Mouse (Mus musculus): ENCODE measurements around the gene Tomm20l.

Tomm20l gene

DNA sequence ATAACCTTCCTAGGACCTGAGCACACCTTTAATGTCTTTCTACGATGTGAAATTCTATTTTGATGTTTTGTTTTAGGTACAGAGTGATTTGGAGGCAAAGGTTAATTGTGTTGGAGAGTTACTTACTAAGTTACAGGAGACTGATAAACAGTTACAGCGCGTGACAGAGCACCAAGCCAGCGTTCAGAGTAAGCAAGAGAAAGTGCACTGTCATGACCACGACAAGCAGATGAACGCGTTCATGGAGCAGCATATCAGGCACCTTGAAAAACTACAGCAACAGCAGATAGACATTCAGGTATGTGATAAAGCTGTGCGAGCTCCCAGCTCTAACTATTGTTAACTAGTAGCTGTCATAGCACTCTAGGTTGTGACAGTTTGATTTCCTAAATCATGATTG is 38.9 kb downstream of the Tomm20l start:
- in situ Hi-C loops (cut with MboI; ENCODE audit: low sequenced_read_pairs) = no loop called here

DNA sequence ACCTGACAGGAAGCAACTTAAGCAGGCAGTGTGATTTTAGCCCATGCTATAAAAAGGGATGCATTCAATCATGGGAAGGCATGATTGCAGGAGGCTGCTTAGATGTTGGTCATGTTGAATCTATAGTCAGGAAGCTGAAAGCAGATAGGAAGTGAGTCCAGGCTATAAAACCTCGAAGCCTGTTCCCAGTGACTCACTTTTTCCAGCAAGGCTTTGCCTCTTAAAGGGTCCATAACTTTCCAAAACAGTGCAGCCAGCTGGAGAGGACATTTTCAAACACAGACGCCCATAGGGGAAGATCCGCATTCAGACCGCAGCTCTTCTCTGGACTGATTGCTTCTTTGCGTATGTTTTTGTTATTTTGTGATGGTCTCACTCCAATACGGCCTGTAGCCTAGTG is 43.8 kb downstream of the Tomm20l start:
- in situ Hi-C loops (cut with MboI; ENCODE audit: low sequenced_read_pairs) = no loop called here

DNA sequence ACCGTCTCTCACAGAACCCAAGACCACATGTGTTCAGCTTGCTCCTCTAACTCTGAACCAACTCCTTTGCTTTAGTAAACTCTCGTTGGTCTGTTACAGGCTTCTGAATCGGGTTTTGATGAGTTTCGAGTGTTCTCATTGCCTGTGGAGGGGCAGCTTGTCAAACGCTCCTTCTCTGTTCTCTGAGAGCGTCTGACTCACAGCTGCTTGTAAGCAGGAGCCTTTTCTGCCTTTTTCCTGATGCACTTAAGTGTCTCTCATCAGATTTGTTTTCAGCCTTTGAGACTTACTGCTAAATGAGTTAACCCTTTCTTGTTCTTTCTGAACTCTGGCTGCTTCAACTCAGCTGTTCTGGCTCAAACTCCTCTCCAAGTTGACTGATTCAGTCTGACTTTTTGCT is 46.7 kb downstream of the Tomm20l start:
- in situ Hi-C loops (cut with MboI; ENCODE audit: low sequenced_read_pairs) = no loop called here

DNA sequence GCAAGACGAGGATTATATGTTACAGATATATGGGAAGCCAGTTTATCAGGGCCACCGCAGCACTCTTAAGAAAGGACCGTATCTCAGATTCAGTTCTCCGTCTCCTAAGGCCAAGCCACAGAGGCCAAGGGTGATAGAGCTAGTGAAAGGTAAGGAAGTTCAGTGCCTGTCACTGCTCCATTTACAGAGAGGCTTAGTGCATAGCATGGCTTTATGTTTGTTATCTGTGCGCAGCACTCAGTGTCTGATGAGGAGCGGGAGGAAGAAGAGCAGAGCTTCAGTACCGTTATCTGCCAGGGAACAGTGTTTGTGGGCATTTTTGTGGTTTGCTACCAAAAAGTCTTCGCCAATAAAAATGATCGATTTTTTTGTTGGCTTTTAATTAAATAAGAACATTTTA is 53.2 kb downstream of the Tomm20l start:
- in situ Hi-C loops (cut with MboI; ENCODE audit: low sequenced_read_pairs) = no loop called here

DNA sequence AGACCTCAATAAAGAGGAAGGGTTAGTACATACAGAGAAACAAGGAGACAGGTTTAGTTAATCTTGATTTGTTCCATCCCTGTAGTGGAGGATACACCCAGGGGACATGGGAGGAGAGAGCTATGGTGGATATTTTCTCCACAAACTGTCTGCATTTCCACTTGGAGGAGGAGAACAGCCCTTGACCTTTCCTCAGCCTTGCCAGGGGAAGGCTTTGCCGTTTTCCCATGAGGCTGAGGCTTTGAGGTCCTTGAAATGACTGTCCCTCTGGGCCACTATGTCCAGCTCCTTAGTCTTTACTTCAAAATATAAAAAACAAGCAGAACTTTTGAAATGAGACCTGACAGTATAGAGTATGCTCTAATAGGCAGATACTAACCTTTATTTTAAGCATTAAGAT is 58.7 kb downstream of the Tomm20l start:
- in situ Hi-C loops (cut with MboI; ENCODE audit: low sequenced_read_pairs) = no loop called here
